In the genomic region with DNA sequence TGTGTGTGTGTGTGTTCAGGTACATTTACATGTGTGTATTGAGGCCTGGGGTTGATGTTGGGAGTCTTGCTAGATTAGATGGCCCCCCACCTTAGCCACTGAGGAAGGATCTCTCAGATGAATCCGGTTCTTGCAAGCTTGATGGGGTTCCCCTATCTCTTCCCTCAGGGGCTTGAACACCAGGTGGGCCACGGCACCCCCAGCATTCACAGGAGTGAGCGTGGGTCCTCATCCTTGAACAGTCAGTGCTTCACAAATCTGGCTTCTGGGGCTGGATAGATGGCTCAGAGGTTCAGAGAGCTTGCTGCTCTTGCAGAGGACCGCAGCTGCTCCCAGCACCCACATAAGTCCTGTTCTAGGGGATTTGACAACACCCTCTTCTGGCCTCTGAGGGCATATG, we compare ENCODE assay signal across 20 mouse cellular contexts. TPM values are rescaled to one million over a fixed set of nuclear protein-coding genes. Genes with fewer than 3 reads are reported as not detected.
"Had no signal": no experiment of that assay in that cellular context is flagged by ENCODE, and none has a peak within 500 bp of the region (broad histone marks: within the 10 kb centered on the region; RNA-seq: fewer than 3 reads in every experiment).

No protein-coding gene starts in this region.

- H3K27me3 ChIP-seq: neural tube, embryonic 13.5 days; neural tube, embryonic 15.5 days; stomach, embryonic 15.5 days had no signal

- H3K4me1 ChIP-seq: neural tube, embryonic 13.5 days; neural tube, embryonic 15.5 days; stomach, embryonic 15.5 days had no signal

- H3K9me3 ChIP-seq: neural tube, embryonic 13.5 days; neural tube, embryonic 15.5 days; stomach, embryonic 15.5 days had no signal

- DNase-seq: right cerebral cortex, adult 18-20 months; right cerebral cortex, postnatal 14 days; right cerebral cortex, postnatal 25 days; spleen, adult 18-20 months; thymus, adult 18-20 months; thymus, adult 2 months; thymus, postnatal 14 days; thymus, postnatal 25 days; thymus, postnatal 36 days; thymus, postnatal 4 days had no signal

- H3K4me3 ChIP-seq: neural tube, embryonic 13.5 days; neural tube, embryonic 15.5 days; stomach, embryonic 15.5 days had no signal

- H3K9ac ChIP-seq: neural tube, embryonic 13.5 days; neural tube, embryonic 15.5 days; stomach, embryonic 15.5 days had no signal

- H3K4me2 ChIP-seq: neural tube, embryonic 13.5 days; neural tube, embryonic 15.5 days; stomach, embryonic 15.5 days had no signal

- H3K27ac ChIP-seq: neural tube, embryonic 13.5 days; neural tube, embryonic 15.5 days; stomach, embryonic 15.5 days; stomach, postnatal 0 days had no signal

- H3K36me3 ChIP-seq: neural tube, embryonic 13.5 days; neural tube, embryonic 15.5 days; stomach, embryonic 15.5 days had no signal

RNA-seq across cellular contexts. Expression of a gene that starts 26.7 kb away (rescaled TPM):
- total RNA-seq: neutrophil, adult 5-6 weeks had no signal
- polyA plus RNA-seq: small intestine, adult 2 months; spleen, adult 2 months; stomach, embryonic 14.5 days; stomach, embryonic 16.5 days; stomach, postnatal 0 days; testis, adult 2 months had no signal
